Mouse (Mus musculus) brain, embryonic 14.5 days (tissue): Measurements from ENCODE around the gene Kcnmb3. TPM values are rescaled to one million over a fixed set of nuclear protein-coding genes. Genes with fewer than 3 reads are reported as not detected.
A peak's percentile ranks its signal among the peaks of the same experiment; 100 is the strongest.

Experiments used
- DNase-seq: peaks from one replicate; pipeline ENCODE4 v3.0.0-alpha.2; 2011; ENCODE audit warnings: low read depth
- CTCF ChIP-seq: fragments of 200-500 bp; IDR thresholded peaks from 2 replicates; pipeline ENCODE4 v1.5.1; 2012; ENCODE audit warnings: inconsistent platforms, mild to moderate bottlenecking, moderate library complexity, borderline replicate concordance; ENCODE audit not compliant: insufficient read depth, insufficient read length; ENCODE audit errors: extremely low read depth
- POLR2A ChIP-seq: fragments of 200-500 bp; IDR thresholded peaks from 2 replicates; pipeline ENCODE4 v1.6.1; 2012; ENCODE audit warnings: mild to moderate bottlenecking, inconsistent platforms, borderline replicate concordance; ENCODE audit not compliant: poor library complexity, insufficient read depth, insufficient read length, severe bottlenecking; ENCODE audit errors: extremely low read depth
- polyA plus RNA-seq: library from polyadenylated mRNA; depleted of rRNA; stranded (reverse); fragments of >200 nt; gene quantifications from 2 replicates; pipeline ENCODE4 v1.2.3, GENCODE M21; 2012

Kcnmb3 gene
- polyA plus RNA-seq, 1 experiment: not detected

DNA sequence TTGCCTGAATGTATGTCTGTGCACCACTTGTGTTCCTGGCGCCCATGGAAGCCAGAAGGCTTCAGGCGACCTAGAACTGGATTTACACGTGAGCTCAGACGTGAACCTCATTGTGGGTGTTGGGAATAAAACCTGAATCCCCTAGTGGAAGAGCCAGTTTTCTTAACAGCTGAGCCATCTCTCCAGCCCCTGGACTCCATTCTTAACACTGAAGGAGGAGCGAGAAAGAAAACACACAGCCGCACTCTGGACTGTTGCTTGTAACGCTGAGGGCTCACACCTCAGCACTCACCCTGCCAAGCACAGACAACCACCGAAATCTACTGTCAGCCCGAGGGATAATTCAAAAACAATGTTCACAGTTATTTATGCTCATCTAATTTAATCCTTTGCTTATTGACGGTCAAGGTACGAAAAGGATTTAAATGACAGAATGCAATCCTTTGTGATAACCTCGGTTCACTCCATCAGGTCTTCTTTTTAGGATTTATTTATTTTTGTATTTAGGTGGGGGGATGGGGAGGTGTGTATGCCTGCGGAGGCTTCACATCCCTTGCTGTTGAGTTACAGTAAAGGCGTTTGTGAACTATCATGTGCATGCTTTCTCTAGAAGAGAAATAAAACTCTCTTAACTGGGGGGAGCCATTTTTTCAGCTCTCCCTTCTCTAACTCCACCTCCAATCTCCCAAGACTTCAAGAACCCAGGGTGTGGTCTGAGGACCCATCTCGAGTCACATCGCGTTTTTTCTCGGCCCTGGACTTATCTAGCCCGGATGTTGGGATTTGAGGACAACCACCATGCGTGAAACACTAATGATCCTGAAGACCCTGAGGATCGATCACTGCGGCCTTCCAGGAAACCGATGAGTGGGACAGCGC lies 17.7 kb upstream of the Kcnmb3 start, which contains the start of gene Zfp639:
TSS of gene Zfp639 (plus strand) at position 764 of the 879 bp plus-strand sequence.
- DNase-seq: peak; percentile 46

GRCm38 (mm10) chr3:32508666-32509324 lies 16.8 kb upstream of the Kcnmb3 start:
- TF ChIP-seq POLR2A (no peak), CTCF (peak; percentile 77; the same call in 1 of the 2 replicates)
- DNase-seq: peak; percentile 88

More for the DNA sequence above, 17.7 kb upstream of the Kcnmb3 start, which contains the start of gene Zfp639:
- TF ChIP-seq CTCF (no peak), POLR2A (no peak)

- TF ChIP-seq POLR2A (no peak), CTCF (no peak)
- no peak for DNase-seq
Measured at GRCm38 (mm10) chr3:32506366-32507225, 14.6 kb upstream of the Kcnmb3 start.

- DNase-seq: no peak
Measured at GRCm38 (mm10) chr3:32505841-32506240, 13.8 kb upstream of the Kcnmb3 start.

GRCm38 (mm10) chr3:32500346-32500745 lies 8.3 kb upstream of the Kcnmb3 start:
- DNase-seq: no peak
- no peak for TF ChIP-seq CTCF
- TF ChIP-seq POLR2A: no peak

More at GRCm38 (mm10) chr3:32505841-32506240, 13.8 kb upstream of the Kcnmb3 start:
- no peak for TF ChIP-seq POLR2A

DNA sequence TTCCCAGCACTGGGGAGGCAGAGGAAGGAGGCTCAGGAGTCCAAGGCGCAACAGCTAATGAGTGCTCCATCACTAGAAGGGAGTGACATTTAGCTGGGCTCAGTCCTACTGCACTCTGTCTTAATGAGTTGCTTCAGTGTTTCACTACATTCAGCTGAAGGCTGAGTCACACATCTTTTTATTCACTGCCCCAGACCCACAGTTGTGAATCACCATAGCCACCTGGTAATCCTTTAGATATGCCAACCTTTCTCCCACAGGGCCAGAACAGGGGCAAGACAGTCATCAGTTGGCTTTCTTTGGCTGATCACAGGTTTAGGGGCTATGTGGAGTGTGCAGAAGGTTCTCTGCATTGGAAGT lies 4.7 kb upstream of the Kcnmb3 start:
- TF ChIP-seq POLR2A: no peak
- no peak for TF ChIP-seq CTCF
- no peak for DNase-seq

- peak; percentile 33 for DNase-seq
- TF ChIP-seq CTCF (no peak), POLR2A (no peak)
Measured at GRCm38 (mm10) chr3:32495856-32496710, 4.1 kb upstream of the Kcnmb3 start.

GRCm38 (mm10) chr3:32495088-32495770 lies 3.2 kb upstream of the Kcnmb3 start:
- peak; percentile 26 for DNase-seq

GRCm38 (mm10) chr3:32494387-32495087 lies 2.5 kb upstream of the Kcnmb3 start:
- DNase-seq: no peak

More at GRCm38 (mm10) chr3:32495088-32495770, 3.2 kb upstream of the Kcnmb3 start:
- TF ChIP-seq POLR2A (no peak), CTCF (no peak)

More at GRCm38 (mm10) chr3:32494387-32495087, 2.5 kb upstream of the Kcnmb3 start:
- TF ChIP-seq POLR2A (no peak), CTCF (peak; percentile 16; the same call in 1 of the 2 replicates)
